Mouse (Mus musculus) Patski (cell line): Measurements from ENCODE around the gene Ntng1. TPM values are rescaled to one million over a fixed set of nuclear protein-coding genes. Genes with fewer than 3 reads are reported as not detected.

Experiments used
- ATAC-seq: fragments of 100-300 bp; one replicate; pipeline ENCODE4 v1.8.0; 2021
- CTCF ChIA-PET: fragments of 350-600 bp; sonication (Branson Sonifier 250); formaldehyde crosslinking; loops from one replicate; lab custom pipeline; 2022; ENCODE audit warnings: inconsistent platforms; lab: Charles Lee
- POLR2A ChIA-PET: fragments of 350-600 bp; sonication (Branson Sonifier 250); formaldehyde crosslinking; loops from one replicate; lab custom pipeline; 2022; ENCODE audit warnings: antibody characterized with exemption, inconsistent platforms; lab: Charles Lee
- DNase-seq: peaks from one replicate; pipeline ENCODE4 v3.0.0-alpha.2; 2011; ENCODE audit warnings: low read depth, low spot score
- H3K27me3 ChIP-seq: fragments of 371-371 bp; one replicate; pipeline ENCODE4 v1.5.1; 2021
- CTCF ChIP-seq: fragments of 100-300 bp; IDR thresholded peaks from one replicate; pipeline ENCODE4 v1.5.1; 2021
- in situ Hi-C: fragments of 300-500 bp; cut with MboI; formaldehyde crosslinking; loops from 3 replicates; pipeline ENCODE4 v1.11.1; 2018; ENCODE audit warnings: low pct_unique_long_range_greater_than_20kb, mixed read lengths
- polyA plus RNA-seq: library from polyadenylated mRNA; unstranded; gene quantifications from one replicate; pipeline ENCODE4 v1.2.3, GENCODE M21; 2021

Ntng1 gene
- polyA plus RNA-seq, 1 experiment from 2014 or later, result 4.4 TPM

DNA sequence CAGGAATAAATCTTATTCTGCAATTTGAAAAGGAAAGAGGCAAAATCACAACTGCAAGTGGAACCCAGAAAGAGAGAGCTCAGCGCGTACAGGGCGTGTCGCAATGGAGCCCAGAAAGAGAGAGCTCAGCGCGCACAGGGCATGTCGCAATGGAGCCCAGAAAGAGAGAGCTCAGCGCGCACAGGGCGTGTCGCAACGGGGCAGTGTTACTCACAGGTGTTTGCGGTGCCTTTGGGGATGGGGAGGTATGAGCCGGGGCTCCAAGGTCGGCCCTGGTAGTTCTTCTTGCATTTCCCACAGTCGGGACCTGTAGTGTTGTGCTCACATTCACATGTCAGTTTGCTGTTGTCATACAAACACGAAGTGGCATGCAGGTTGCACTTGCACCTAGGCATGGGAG lies 271.8 kb downstream of the Ntng1 start:
- in situ Hi-C loops, result no loop called here
- ATAC-seq (no peak), DNase-seq (no peak)
- ChIA-PET POLR2A (interaction anchor here (0.7 kb wide), 1 partner anchor 239 kb away, joined by 4 read pairs; no protein-coding TSS in a partner anchor), CTCF (interaction anchor here (1.6 to 1.8 kb wide), 4 partner anchors 8 to 69 kb away, joined by 4 to 12 read pairs (median 5); no protein-coding TSS in a partner anchor)
- TF ChIP-seq CTCF, result no peak
- no peaks in the 10 kb centered on the region for H3K27me3 ChIP-seq

DNA sequence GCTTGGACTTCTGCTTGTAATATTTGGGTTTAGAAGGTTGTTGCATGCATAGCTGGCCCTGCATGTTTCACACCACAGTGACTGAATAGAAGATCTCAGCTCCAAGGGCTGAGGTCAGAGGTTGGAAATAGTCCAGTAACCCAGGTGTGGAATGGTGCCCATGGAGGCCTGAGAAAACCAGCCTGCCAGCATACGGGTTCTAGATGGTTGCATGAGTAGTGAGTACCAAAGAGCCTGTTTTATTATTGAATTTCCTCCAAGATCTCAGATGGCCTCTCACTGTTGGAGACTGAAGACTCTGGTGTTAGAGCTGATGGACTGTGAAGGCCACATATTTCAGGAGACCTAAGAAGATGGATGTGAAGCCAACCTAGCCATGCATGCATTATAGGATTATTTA lies 285.5 kb downstream of the Ntng1 start:
- ChIA-PET CTCF (interaction anchor here (1.0 kb wide), 1 partner anchor 80 kb away, joined by 3 read pairs; no protein-coding TSS in a partner anchor), POLR2A (no interaction called here)
- peak; percentile 81 for ATAC-seq
- peak; percentile 86 for DNase-seq
- TF ChIP-seq CTCF, result no peak
- in situ Hi-C loops, result no loop called here
- no peaks in the 10 kb centered on the region for H3K27me3 ChIP-seq

DNA sequence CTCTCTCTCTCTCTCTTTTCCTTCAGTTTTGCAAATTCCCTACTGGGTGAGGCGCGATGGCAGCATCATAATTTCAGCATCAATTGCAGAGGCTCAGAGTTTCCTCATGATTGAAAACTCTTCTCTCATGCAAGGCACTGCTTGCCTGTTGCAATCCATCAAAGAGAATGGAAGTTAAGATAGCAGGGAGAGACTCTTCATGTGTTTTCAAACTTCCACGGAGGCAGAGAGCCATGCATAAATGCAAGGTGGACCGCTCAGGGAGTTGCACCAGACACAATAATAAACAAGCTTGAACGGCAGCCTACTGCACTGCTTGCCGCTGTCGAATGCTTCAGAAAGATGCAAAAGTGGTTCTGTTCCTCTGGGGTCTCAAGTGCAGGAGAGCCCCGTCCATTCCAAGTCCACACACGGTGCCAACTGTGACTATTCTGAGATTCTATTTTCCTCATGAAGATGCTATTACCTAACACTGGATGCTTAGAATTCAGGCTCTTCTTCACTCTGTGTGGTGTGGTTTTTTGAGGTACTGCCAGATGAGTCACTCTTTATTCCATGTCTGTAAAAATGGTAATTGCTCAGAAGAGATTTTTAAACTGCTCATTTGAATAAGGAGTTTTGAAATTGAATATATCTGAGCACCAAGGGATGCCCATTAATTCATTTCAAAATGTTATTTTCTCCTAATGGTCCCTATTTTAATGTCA lies 289.2 kb downstream of the Ntng1 start:
- CTCF ChIA-PET, result interaction anchor here (1.0 kb wide), 1 partner anchor 33 kb away, joined by 3 read pairs; no protein-coding TSS in a partner anchor
- POLR2A ChIA-PET, result interaction anchor here (0.7 kb wide), 1 partner anchor 72 kb away, joined by 4 read pairs; no protein-coding TSS in a partner anchor
- no peaks in the 10 kb centered on the region for H3K27me3 ChIP-seq
- ATAC-seq, result peak; percentile 77
- in situ Hi-C loops, result no loop called here
- peak; percentile 46 for DNase-seq
- TF ChIP-seq CTCF, result no peak

DNA sequence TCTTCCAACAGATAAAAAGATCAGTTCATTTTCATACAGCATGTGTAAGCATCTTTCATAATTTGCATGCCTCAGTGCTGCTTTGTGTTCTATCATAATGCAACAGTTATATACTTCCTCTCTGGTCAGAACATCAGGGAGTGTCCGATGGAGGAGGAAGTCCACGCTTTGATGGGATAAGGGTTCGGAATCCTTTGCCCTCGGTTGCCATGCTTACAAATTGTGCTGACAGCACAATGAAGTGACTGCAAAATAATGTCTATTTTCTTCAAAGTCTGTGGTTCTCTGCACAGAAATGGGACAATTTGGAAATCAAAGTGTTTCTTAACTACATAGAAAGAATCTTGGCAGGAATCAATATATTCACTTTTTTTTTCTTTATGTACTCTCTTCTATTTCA lies 297.2 kb downstream of the Ntng1 start:
- ChIA-PET POLR2A (no interaction called here), CTCF (no interaction called here)
- ATAC-seq (no peak), DNase-seq (no peak)
- in situ Hi-C loops, result no loop called here
- no peak for TF ChIP-seq CTCF
- no peaks in the 10 kb centered on the region for H3K27me3 ChIP-seq

- ATAC-seq, result no peak
- no peak for TF ChIP-seq CTCF
- POLR2A ChIA-PET, result no interaction called here
- CTCF ChIA-PET, result no interaction called here
- no peaks in the 10 kb centered on the region for H3K27me3 ChIP-seq
- in situ Hi-C loops, result no loop called here
- DNase-seq, result no peak
Observed at GRCm38 (mm10) chr3:109825806-109826205, 318.0 kb downstream of the Ntng1 start.

DNA sequence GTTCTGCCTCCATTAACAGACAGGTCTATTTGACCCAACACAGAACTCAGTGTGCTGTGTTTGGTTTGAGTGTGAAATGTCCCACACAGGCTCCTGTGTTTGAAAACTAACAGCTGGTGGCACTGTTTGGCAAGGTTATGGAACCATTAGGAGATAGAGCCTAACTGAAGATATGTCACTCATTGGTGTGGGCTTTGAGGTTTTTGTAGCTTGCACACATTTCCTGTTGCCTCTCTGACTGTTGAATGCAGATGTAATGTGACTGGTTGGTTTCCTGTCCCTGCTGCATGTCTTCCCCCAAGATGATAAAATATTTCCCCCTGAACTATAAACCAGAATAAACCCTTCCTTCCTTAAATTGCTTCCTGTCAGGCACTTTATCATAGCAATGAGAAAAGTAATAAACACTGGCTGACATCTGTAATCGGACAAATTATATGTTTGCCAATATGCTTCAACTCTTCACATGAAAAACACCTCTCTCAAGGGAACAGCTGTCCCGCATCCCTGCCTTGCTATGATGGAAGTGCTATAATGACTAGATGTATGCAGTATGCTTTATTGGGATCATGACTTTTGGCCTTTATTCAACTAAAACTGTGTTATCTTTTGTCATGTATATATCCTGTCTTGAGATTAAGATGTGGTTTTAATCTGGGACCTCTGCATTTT lies 320.9 kb downstream of the Ntng1 start:
- in situ Hi-C loops, result no loop called here
- CTCF ChIA-PET, result interaction anchor here (1.3 kb wide), 1 partner anchor 9 kb away, joined by 4 read pairs; no protein-coding TSS in a partner anchor
- no peak for DNase-seq

DNA sequence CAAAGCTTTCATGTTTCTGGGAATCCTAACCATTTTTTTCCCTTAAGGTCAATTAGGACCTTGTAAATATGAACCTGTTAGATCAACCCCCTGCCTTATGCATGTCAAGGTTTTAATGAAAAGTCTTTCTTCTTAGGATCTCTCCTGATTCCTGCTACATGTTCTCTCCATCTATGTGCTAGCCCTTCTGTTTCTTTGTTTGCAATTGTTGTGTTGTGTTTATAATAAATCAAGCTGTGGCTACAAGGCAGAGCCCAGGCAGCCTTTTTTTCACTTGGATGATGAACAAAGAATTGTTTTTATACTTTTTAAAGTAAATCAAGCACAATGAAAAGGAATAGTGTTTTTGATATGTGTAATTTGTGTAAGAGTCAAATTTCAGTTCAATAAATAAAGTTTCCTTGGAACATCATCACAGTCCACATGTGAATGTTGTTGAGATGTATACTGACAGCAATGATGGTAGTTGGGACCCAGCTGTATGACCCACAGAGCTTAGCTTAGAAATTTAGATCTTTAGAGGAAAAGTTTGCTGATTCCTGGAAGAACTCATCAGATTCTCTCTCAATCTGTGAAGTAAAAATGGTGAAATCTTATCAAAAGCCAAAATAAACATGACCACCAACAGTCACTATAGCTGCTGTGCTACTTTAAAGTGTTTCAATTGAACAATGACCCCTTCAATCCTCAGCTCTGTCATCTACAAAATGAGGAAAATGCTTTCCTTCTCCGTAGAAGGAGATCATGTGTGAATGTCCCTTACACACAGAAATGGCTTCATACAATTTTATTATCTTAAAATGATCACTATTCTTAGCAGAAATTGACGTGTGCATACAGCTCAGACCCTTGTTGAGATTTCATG lies 324.8 kb downstream of the Ntng1 start:
- no peak for ATAC-seq
- in situ Hi-C loops, result no loop called here

More for the DNA sequence above, 320.9 kb downstream of the Ntng1 start:
- POLR2A ChIA-PET, result interaction anchor here (0.6 kb wide), 1 partner anchor 259 kb away, joined by 3 read pairs; no protein-coding TSS in a partner anchor
- ATAC-seq, result no peak
- TF ChIP-seq CTCF, result peak; percentile 24
- no peaks in the 10 kb centered on the region for H3K27me3 ChIP-seq

DNA sequence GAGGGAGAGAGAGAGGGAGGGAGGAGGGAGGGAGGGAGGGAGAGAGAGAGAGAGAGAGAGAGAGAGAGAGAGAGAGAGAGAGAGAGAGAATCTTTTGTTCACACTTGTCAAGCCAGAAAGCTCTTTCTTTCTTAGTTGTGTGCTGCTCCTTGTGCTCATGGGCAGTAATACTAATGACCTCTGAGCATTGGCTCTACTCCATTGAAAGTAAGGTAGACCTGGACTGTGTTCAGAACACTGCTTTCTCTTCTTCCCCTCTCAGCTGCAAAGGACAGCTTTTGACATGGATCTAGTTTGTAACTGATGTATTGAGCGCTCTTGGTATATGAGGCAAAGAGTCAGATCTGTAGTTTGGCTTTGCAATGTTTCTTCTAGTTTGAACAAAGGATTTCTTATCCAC lies 334.7 kb downstream of the Ntng1 start:
- no peaks in the 10 kb centered on the region for H3K27me3 ChIP-seq
- in situ Hi-C loops, result no loop called here
- DNase-seq (no peak), ATAC-seq (no peak)
- ChIA-PET POLR2A (no interaction called here), CTCF (interaction anchor here (1.4 kb wide), 2 partner anchors 20 to 27 kb away, joined by 3 read pairs; no protein-coding TSS in a partner anchor)
- TF ChIP-seq CTCF, result no peak

More for the DNA sequence above, 324.8 kb downstream of the Ntng1 start:
- TF ChIP-seq CTCF, result no peak
- ChIA-PET CTCF (interaction anchor here (1.0 kb wide), 1 partner anchor 9 kb away, joined by 4 read pairs; no protein-coding TSS in a partner anchor), POLR2A (no interaction called here)
- no peak for DNase-seq
- H3K27me3 ChIP-seq, result no peaks in the 10 kb centered on the region

DNA sequence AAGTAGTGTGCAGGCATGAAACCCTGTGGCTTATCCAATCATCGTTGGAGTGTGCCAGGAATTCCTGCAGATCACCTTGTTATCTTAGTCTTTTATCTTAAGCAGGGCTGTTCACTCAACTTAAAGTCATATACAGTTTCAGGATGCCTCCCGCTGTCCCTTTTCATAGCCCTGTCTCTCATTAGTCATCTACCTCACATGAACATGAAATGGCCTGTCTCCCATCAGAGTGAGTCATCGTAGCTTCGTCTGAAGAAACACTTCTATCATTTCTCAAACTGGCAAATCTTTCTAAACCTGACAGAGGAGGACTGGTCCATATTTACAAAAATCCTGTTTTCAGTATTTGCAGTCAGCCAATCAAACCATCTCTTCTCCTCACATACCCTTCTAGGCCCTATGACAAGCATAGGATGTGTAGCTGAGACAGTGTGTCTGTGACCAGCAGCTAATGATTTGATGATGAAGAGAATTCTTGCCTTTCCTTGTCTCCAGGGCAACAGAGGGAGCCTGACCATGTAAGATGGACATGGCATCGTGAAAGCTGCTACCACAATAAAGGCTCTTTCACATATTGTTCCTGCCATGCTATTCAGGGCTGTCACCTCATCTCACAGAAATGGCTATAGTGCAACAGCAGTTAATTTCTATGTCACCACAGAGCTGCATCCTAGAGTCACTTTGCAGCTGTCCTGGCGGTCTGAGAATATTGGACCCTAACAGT lies 336.4 kb downstream of the Ntng1 start:
- ATAC-seq (no peak), DNase-seq (no peak)
- ChIA-PET POLR2A (no interaction called here), CTCF (interaction anchor here (0.9 to 1.4 kb wide), 3 partner anchors 9 to 29 kb away, joined by 3 read pairs; no protein-coding TSS in a partner anchor)
- H3K27me3 ChIP-seq, result no peaks in the 10 kb centered on the region
- in situ Hi-C loops, result no loop called here
- TF ChIP-seq CTCF, result no peak

GRCm38 (mm10) chr3:109804145-109804544 lies 339.7 kb downstream of the Ntng1 start:
- ATAC-seq (no peak), DNase-seq (no peak)
- ChIA-PET CTCF (no interaction called here), POLR2A (no interaction called here)
- no peak for TF ChIP-seq CTCF
- H3K27me3 ChIP-seq, result no peaks in the 10 kb centered on the region
- in situ Hi-C loops, result no loop called here
